Mouse (Mus musculus) frontal cortex, adult 2 months (tissue): ENCODE measurements at regions not wholly inside any gene's neighbourhood (a gene's known extent, or its start where the extent isn't known, plus 50 kb on each side); places are given as distances from the start of the nearest gene placed in this dataset.
"Not testable (repeated sequence)": the region's sequence is repeated elsewhere in the genome, so short reads cannot be mapped to it uniquely, and the experiment has no call there.

Source experiments
- DNase-seq, 2 experiments: peaks; one replicate each; pipeline ENCODE4 v3.0.0; 2022; ENCODE audit warnings: low spot score in 1 of 2; ENCODE audit errors: extremely low spot score in 1 of 2

DNA sequence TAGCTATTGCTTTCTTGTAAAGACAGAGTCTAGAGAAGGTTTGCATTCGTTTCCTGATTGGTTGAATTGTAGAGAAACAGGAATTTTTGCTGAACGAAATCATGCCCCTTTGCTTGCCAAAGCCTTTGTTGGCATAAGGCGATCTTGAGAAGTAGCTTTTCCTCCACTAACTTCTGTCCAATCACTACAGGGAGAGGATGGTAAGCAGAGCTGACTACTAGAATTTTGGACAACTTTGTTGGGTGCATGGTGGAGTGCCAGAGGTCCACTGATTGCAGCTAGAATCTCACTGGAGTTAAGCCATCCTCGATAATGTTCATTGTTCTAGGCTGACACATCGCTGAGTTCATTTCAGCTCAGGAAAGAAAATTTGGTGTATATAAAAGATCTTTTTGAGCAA, 131.1 kb upstream of the Nabp1 start:
- DNase-seq: no peak

- no peak for DNase-seq
These were observed 129.2 kb upstream of the Nabp1 start for GRCm38 (mm10) chr1:51607437-51607855.

DNA sequence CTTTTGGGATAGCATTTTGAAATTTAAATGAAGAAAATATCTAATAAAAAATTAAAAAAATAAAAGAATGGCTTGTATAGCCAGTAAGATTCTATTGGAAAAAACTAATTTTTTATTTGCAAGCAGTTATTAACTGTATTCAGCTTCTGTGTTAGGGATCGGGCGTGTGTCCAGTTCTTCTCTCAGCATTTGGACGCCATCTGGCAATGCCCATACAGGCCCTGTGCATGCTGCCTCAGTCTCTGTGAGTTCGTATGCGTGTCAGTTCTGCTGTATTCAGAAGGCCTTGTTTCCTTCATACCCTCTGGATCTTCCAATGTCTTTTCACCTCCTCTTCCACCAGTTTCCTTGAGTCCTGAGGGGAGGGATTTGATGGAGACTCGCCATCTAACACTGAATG, 123.8 kb upstream of the Nabp1 start:
- no peak for DNase-seq

GRCm38 (mm10) chr1:51600425-51600824, 122.2 kb upstream of the Nabp1 start:
- peak in 1 of 2 experiments; percentile 66 for DNase-seq

DNA sequence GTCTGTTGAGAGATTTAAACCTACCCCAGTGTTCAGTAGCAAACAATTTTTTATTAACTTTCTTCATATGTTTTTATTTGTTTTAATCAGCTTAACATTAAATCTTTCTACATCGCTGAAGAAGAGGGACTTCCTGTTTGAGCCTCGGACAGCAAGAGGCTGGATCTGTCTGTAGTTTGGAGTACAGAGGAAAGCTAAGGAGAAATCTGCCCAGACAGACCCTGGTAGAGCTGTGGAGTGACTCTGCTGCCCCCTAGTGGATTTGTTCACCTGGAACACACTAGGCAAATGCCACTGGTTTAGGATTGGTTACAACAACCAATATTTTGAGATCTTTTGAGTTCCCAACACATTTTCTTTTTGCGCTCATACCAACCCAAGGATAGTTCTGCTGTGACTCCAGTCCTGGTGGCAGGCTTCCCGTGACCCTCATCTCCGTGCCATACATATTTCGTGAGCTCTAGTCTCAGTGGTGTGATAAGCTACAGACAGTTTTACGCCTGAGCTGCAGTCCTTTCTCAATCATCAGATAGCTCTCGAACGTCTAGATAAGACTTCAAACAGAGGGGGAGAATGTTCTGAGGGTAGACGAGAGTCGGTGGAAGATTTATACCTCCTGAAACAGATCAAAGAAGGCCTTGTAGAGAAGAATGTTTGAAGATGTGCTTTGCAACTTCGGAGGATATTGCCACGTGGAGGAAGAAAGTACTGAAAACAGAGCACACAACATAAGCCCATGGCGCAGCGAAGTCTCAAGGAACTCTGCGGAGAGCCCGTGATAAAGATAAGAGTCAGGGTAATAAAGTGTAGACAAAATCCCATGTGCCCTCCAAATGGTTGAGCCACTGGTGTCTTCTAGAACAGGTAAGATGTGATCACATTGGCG, 119.0 kb upstream of the Nabp1 start:
- peak; percentile 68 to 97 for DNase-seq

- no peak for DNase-seq
These were observed 116.4 kb upstream of the Nabp1 start for GRCm38 (mm10) chr1:51594666-51595065.

GRCm38 (mm10) chr1:51593621-51594441, 115.6 kb upstream of the Nabp1 start:
- no peak for DNase-seq

GRCm38 (mm10) chr1:51591886-51592285, 113.7 kb upstream of the Nabp1 start:
- DNase-seq: no peak

DNA sequence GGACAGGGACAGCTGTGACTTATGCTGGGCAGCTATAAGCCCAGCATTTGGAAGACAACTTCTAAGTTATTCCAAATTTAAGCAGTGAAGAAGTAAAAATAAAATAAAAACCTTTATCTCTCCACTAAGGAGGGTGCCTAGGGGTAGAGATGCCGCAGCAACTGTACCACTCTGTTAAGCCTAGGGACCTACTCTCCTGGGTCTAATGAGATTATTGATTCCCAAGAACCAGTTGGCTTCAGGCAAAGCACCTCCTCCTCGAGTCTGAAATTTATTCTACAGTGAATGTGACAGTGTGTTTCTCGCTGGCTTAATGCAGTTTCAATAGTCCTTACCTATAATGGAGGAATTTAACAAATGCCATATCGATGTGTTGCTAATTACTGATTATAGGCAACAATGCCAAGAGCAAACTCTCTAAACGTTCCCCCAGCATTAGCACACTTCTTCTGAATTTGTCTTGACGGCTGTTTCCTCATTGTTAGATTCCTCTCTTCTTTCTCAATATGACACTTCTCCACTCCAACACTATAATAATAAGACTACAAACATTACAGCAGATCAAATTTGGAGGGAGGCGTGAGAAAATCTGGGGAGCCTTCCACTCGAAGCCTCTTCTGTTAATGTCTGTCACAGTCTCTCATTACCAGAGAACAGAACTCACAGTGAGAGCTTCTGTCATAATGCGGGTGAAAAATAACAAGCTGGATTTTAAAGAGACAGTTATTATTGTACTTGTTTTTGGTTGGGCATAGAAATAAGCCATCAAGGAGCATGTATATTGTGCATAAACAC, 112.6 kb upstream of the Nabp1 start:
- no peak for DNase-seq

GRCm38 (mm10) chr1:51584925-51585424, 106.8 kb upstream of the Nabp1 start:
- DNase-seq: peak in 1 of 2 experiments; percentile 34

GRCm38 (mm10) chr1:51583871-51584270, 105.6 kb upstream of the Nabp1 start:
- no peak for DNase-seq

- DNase-seq: no peak
These were observed 101.8 kb upstream of the Nabp1 start for GRCm38 (mm10) chr1:51580074-51580473.

DNA sequence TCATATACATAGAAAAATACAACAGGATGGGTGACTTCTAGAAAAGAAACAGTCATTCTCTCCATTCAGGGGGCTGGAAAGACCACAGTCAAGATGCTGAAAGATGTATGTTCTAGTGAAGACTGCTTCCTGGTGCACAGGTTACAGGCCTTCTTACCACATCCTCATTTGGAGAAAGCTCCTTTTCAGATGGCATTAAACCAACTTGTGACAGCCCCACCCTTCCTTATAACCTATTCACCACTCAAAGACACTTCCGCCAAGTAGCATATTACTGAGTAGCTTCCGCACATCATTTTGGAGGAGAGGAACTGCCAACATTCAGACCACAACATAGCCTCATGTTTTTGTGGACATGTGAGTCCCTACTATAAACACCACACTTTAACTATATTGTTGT, 99.5 kb upstream of the Nabp1 start:
- DNase-seq: no peak

DNA sequence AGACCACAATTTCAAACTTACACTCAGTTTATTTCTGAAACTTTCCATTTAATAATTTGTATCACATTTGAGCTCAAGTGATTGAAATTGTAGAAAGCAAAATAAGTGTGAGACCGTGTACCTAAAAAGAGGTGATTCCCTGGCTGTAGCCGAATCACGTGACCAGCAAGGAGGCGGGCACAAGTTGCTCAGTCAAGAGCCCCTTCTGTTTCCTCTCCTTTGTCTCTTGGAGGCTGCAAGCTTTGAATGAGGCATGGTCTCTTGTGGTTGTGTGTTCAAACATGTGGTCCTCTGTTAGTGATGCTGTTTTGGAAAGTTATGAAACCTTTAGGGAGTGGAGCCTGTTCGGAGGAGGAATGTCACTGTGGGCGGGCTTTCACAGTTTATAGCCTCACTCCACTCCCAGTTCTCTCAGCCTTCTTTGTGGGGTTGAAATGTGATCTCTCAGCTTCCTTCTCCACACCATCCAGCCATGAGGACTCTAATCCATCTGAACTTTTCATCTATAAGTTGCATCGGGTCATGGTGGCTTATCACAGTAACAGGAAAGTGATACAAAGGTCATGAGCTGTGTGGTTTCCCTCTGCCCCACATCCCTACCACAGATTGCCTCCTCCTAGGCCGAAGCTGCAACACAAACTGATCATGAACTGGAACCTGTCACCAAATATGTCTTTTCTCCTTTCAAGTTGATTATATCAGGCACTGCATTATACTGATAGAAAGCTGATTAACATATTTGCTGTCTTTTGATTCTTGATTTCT, 94.3 kb upstream of the Nabp1 start:
- no peak for DNase-seq

DNA sequence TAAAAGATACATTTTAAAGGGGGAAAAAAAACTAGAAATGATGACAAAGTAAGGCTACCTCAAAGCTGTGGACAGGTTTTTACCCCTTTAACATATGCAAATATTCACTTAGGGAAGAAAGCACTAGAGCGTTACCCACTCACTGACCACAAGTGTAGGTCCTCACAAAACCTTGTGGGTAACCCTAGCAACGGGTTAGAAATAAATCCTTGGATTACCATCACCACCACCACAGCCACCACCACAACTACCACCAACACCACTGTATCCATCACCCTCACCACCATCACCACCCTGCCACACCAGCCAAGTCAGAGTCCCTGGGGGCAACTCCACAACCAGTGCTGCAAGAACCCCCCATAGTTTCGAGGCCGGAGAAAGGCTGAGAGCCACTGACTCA, 91.4 kb upstream of the Nabp1 start:
- no peak for DNase-seq

DNA sequence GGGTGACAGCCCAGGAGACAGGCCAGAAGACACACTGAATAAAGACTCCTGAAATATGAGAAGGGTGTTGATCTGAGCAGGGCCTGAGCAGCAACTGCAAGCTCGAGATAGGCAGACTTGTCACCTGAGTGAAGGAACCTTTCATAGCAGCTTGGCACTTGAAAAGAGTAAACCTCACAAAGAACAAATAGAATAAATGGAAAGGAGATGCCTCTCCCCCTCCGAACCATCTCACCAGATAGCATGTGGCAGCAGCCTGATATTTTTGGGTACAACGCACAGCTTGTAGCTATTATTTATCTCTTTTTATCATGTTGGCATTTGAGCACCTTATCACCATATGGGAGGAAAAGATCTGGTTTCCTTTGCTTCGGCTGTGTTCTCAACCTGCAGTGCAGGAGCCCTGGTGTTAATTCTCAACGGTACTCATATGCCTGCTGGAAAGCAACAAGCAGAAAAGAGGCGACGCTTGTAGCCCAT, 88.0 kb upstream of the Nabp1 start:
- DNase-seq: peak in 1 of 2 experiments; percentile 20

- not testable (repeated sequence) for DNase-seq
These were observed 78.4 kb upstream of the Nabp1 start for GRCm38 (mm10) chr1:51556616-51557015.

DNA sequence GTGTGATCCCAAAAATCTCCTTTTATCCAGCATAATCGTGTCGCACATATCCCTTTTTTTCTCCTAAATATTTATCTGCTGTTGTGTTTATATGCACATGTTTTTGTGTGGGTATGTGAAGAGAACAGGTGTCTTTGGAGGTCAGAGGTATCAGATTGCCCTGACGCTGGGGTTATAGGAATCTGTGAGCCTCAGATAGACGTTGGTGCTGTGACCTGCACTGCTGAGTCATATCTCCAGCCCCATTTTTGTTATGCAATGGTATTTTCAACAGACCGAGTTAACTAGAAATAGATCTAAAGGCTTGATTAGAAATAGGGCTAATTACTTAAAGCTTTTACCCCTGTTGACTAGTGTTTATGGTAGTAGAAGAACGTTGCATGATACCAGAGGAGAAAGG, 75.5 kb upstream of the Nabp1 start:
- no peak for DNase-seq

GRCm38 (mm10) chr1:51551624-51552023, 73.4 kb upstream of the Nabp1 start:
- DNase-seq: no peak

- DNase-seq: no peak
These were observed 64.6 kb upstream of the Nabp1 start for GRCm38 (mm10) chr1:51542801-51543200.
